26 mouse cellular contexts compared by ENCODE assay signal in genomic region chr2:11399411-11399810, GRCm38 (mm10).
DNase-seq lines count a peak whose midpoint lies in the region; ATAC-seq lines count a peak whose summit lies in the region.
"Had no signal": no experiment of that assay in that cellular context is flagged by ENCODE, and none has a peak within 500 bp of the region (broad histone marks: within the 10 kb centered on the region; RNA-seq: fewer than 3 reads in every experiment).

No protein-coding gene starts in this region.

- H3K4me3 ChIP-seq in intestine, embryonic 15.5 days (replicated peaks): no peak overlapping the region
- H3K4me3 ChIP-seq in intestine, embryonic 16.5 days (ENCODE audit: low read length): no peak overlapping the region
- no peak overlapping the region for H3K4me3 ChIP-seq in stomach, embryonic 16.5 days (replicated peaks; ENCODE audit: low read length)
- H3K4me3 ChIP-seq: embryonic facial prominence, embryonic 12.5 days; embryonic facial prominence, embryonic 15.5 days; heart, embryonic 12.5 days; heart, embryonic 15.5 days; hindbrain, embryonic 10.5 days; hindbrain, embryonic 13.5 days had no signal

- peak; percentile 69 for ATAC-seq in intestine, embryonic 15.5 days
- peak; percentile 79 for ATAC-seq in intestine, embryonic 16.5 days
- ATAC-seq in stomach, embryonic 16.5 days (ENCODE audit: insufficient read depth, low FRiP score): peak; percentile 60; the same call in 1 of the 2 replicates
- ATAC-seq: CD4-positive, CD25-positive, alpha-beta regulatory T cell, adult 4 months; forebrain, embryonic 14.5 days; forebrain, postnatal 0 days; hindbrain, embryonic 16.5 days had no signal

- H3K9me3 ChIP-seq in intestine, embryonic 15.5 days: no peaks in the 10 kb centered on the region
- H3K9me3 ChIP-seq in intestine, embryonic 16.5 days (ENCODE audit: control insufficient read depth, low read length): no peaks in the 10 kb centered on the region; the same call in 1 of the 2 replicates
- H3K9me3 ChIP-seq in stomach, embryonic 16.5 days (replicated peaks; ENCODE audit: control insufficient read depth, low read length): no peaks in the 10 kb centered on the region
- H3K9me3 ChIP-seq: embryonic facial prominence, embryonic 12.5 days; embryonic facial prominence, embryonic 15.5 days; heart, embryonic 12.5 days; heart, embryonic 15.5 days; hindbrain, embryonic 10.5 days; hindbrain, embryonic 13.5 days had no signal

- H3K9ac ChIP-seq in intestine, embryonic 15.5 days: no peak overlapping the region
- no peak overlapping the region for H3K9ac ChIP-seq in intestine, embryonic 16.5 days (ENCODE audit: low read depth, low read length)
- no peak overlapping the region for H3K9ac ChIP-seq in stomach, embryonic 16.5 days (ENCODE audit: low read length)
- H3K9ac ChIP-seq: embryonic facial prominence, embryonic 12.5 days; embryonic facial prominence, embryonic 15.5 days; forebrain, postnatal 0 days; heart, embryonic 12.5 days; heart, embryonic 15.5 days; hindbrain, embryonic 13.5 days had no signal

- H3K27me3 ChIP-seq in intestine, embryonic 15.5 days (replicated peaks): no peaks in the 10 kb centered on the region
- no peaks in the 10 kb centered on the region for H3K27me3 ChIP-seq in intestine, embryonic 16.5 days (replicated peaks; ENCODE audit: control insufficient read depth, insufficient read depth, low read length)
- no peaks in the 10 kb centered on the region for H3K27me3 ChIP-seq in stomach, embryonic 16.5 days (ENCODE audit: control insufficient read depth, insufficient read depth, low read length)
- H3K27me3 ChIP-seq: embryonic facial prominence, embryonic 12.5 days; embryonic facial prominence, embryonic 15.5 days; heart, embryonic 12.5 days; heart, embryonic 15.5 days; hindbrain, embryonic 13.5 days had no signal

- no peak overlapping the region for H3K27ac ChIP-seq in intestine, embryonic 15.5 days
- H3K27ac ChIP-seq in intestine, embryonic 16.5 days (ENCODE audit: low read length): 0 out of 2 replicates have a peak overlapping the region, but pooled peaks have one; percentile 25
- H3K27ac ChIP-seq in stomach, embryonic 16.5 days (ENCODE audit: low read length): no peak overlapping the region
- H3K27ac ChIP-seq: embryonic facial prominence, embryonic 12.5 days; embryonic facial prominence, embryonic 15.5 days; heart, embryonic 15.5 days; hindbrain, embryonic 10.5 days; hindbrain, embryonic 13.5 days had no signal

- H3K4me1 ChIP-seq in intestine, embryonic 15.5 days (replicated peaks): 0 out of 2 replicates have a peak, but pooled peaks cover 7% of the 10 kb centered on the region
- H3K4me1 ChIP-seq in intestine, embryonic 16.5 days (ENCODE audit: control insufficient read depth, insufficient read depth, low read length): peaks cover 8% of the 10 kb centered on the region
- H3K4me1 ChIP-seq in stomach, embryonic 16.5 days (ENCODE audit: control insufficient read depth, insufficient read depth, low read length): 0 out of 2 replicates have a peak, but pooled peaks cover 3% of the 10 kb centered on the region
- H3K4me1 ChIP-seq: embryonic facial prominence, embryonic 12.5 days; embryonic facial prominence, embryonic 15.5 days; heart, embryonic 12.5 days; heart, embryonic 15.5 days; hindbrain, embryonic 13.5 days had no signal

- no peak overlapping the region for H3K4me2 ChIP-seq in intestine, embryonic 15.5 days (replicated peaks)
- H3K4me2 ChIP-seq in intestine, embryonic 16.5 days (ENCODE audit: low read depth, low read length): no peak overlapping the region
- no peak overlapping the region for H3K4me2 ChIP-seq in stomach, embryonic 16.5 days (ENCODE audit: low read depth, low read length)
- H3K4me2 ChIP-seq: embryonic facial prominence, embryonic 12.5 days; embryonic facial prominence, embryonic 15.5 days; heart, embryonic 12.5 days; heart, embryonic 15.5 days; hindbrain, embryonic 13.5 days had no signal

- peak; percentile 53 for DNase-seq in retina, postnatal 1 day
- DNase-seq in adrenal gland, postnatal 4 days (ENCODE audit: low spot score in 2 of 2): no peak
- DNase-seq in frontal cortex, postnatal 14 days (ENCODE audit: low spot score in 2 of 2): no peak
- no peak for DNase-seq in neural tube, embryonic 10.5 days (ENCODE audit: extremely low spot score, low spot score)
- DNase-seq: adrenal gland, adult 8-10 months; adrenal gland, postnatal 25 days; cerebellum, adult 2 months; cerebellum, adult 9-11 months; cerebellum, postnatal 25 days; forebrain, postnatal 0 days; gastrocnemius, postnatal 25 days; heart, adult 18-20 months; heart, postnatal 10 days; heart, postnatal 36 days had no signal

- WGBS in intestine, embryonic 15.5 days: 74% methylated on average over 3 of the region's 3 CpGs
- WGBS in intestine, embryonic 16.5 days: 76% methylated on average over 3 of the region's 3 CpGs
- 80% methylated on average over 3 of the region's 3 CpGs for WGBS in stomach, embryonic 16.5 days

- H3K36me3 ChIP-seq in intestine, embryonic 15.5 days: no peaks in the 10 kb centered on the region
- no peaks in the 10 kb centered on the region for H3K36me3 ChIP-seq in intestine, embryonic 16.5 days (ENCODE audit: control insufficient read depth, insufficient read depth, low read length)
- H3K36me3 ChIP-seq in stomach, embryonic 16.5 days (ENCODE audit: control insufficient read depth, insufficient read depth, low read length): no peaks in the 10 kb centered on the region
- H3K36me3 ChIP-seq: embryonic facial prominence, embryonic 12.5 days; embryonic facial prominence, embryonic 15.5 days; heart, embryonic 12.5 days; heart, embryonic 15.5 days; hindbrain, embryonic 10.5 days; hindbrain, embryonic 13.5 days had no signal
